Mouse (Mus musculus) thymus, adult 2 months (tissue): ENCODE measurements around the gene Supt3.

Source experiments
- CTCF ChIP-seq: fragments of 200-500 bp; IDR thresholded peaks from 2 replicates; pipeline ENCODE4 v1.5.1; 2012; ENCODE audit warnings: mild to moderate bottlenecking, control low read depth, low read length, moderate library complexity, borderline replicate concordance; ENCODE audit not compliant: control insufficient read depth, poor library complexity, insufficient read depth; ENCODE audit errors: extremely low read depth
- POLR2A ChIP-seq: fragments of 200-500 bp; IDR thresholded peaks from 2 replicates; pipeline ENCODE4 v1.6.1; 2012; ENCODE audit warnings: mild to moderate bottlenecking, low read length, control low read depth, moderate library complexity; ENCODE audit not compliant: control insufficient read depth, poor library complexity, insufficient read depth; ENCODE audit errors: extremely low read depth

GRCm38 (mm10) chr17:45057780-45058179 is 280.8 kb downstream of the Supt3 start:
- TF ChIP-seq POLR2A (no peak), CTCF (no peak)
